In genomic region chr6:98105280-98106090, GRCm38 (mm10) we compare ENCODE assay signal across 8 mouse cellular contexts.
DNase-seq lines count a peak whose midpoint lies in the region; ATAC-seq and TF ChIP-seq lines count a peak whose summit lies in the region.

No protein-coding gene starts in this region.

- no peaks in the 10 kb centered on the region for H3K27me3 ChIP-seq in forebrain, embryonic 16.5 days (replicated peaks; ENCODE audit: control insufficient read depth, insufficient read depth, low read length)
- H3K27me3 ChIP-seq in neural tube, embryonic 14.5 days (ENCODE audit: control insufficient read depth, insufficient read depth, low read length) = no peaks in the 10 kb centered on the region
- no peaks in the 10 kb centered on the region for H3K27me3 ChIP-seq in testis, adult 2 months (ENCODE audit: control insufficient read depth, insufficient read depth, low read length)

- H3K36me3 ChIP-seq in ES-E14 (ENCODE audit: control insufficient read depth, insufficient read depth, low read length, poor library complexity, severe bottlenecking) = no peaks in the 10 kb centered on the region
- no peaks in the 10 kb centered on the region for H3K36me3 ChIP-seq in forebrain, embryonic 16.5 days (ENCODE audit: control insufficient read depth, insufficient read depth)
- H3K36me3 ChIP-seq in neural tube, embryonic 14.5 days (ENCODE audit: control insufficient read depth, insufficient read depth, low read length) = no peaks in the 10 kb centered on the region
- no peaks in the 10 kb centered on the region for H3K36me3 ChIP-seq in testis, adult 2 months (ENCODE audit: control insufficient read depth, insufficient read depth, low read length)

- DNase-seq in ES-E14 (ENCODE audit: low read depth, low spot score) = peak; percentile 56
- peak; percentile 80 to 86 for DNase-seq in heart, postnatal 36 days
- DNase-seq in layer of hippocampus, adult 18-20 months (ENCODE audit: low spot score in 2 of 2) = peak; percentile 77 to 96
- peak; percentile 65 to 75 for DNase-seq in lung, adult 18-20 months

- TF ChIP-seq POLR2A in testis, adult 2 months (IDR thresholded peaks at IDR 0.05; ENCODE audit: control insufficient read depth, low read depth, low read length) = no peak

- no peak overlapping the region for H3K4me3 ChIP-seq in ES-E14 (ENCODE audit: insufficient read depth in 1 of 2, low read depth in 1 of 2, low read length in 2 of 2, poor library complexity in 1 of 2, severe bottlenecking in 1 of 2)
- H3K4me3 ChIP-seq in forebrain, embryonic 16.5 days (replicated peaks; ENCODE audit: low read length) = peak overlapping the region; percentile 22
- H3K4me3 ChIP-seq in neural tube, embryonic 14.5 days (ENCODE audit: low read depth, low read length) = 0 out of 2 replicates have a peak overlapping the region, but pooled peaks have one; percentile 9
- H3K4me3 ChIP-seq in testis, adult 2 months (ENCODE audit: control insufficient read depth, low read depth, low read length) = peak overlapping the region; percentile 22; the same call in 1 of the 2 replicates

- intact Hi-C loops in heart, postnatal 36 days (cut with DNase I) = loop anchor here (1.0 to 2.0 kb wide), 2 partner anchors 277 to 1495 kb away; no protein-coding TSS in a partner anchor

- no peaks in the 10 kb centered on the region for H3K4me1 ChIP-seq in ES-E14 (ENCODE audit: control insufficient read depth in 2 of 2, insufficient read depth in 2 of 2, low read length in 2 of 2, poor library complexity in 1 of 2)
- H3K4me1 ChIP-seq in forebrain, embryonic 16.5 days (replicated peaks; ENCODE audit: control insufficient read depth, insufficient read depth, low read length) = peaks cover 9% of the 10 kb centered on the region
- no peaks in the 10 kb centered on the region for H3K4me1 ChIP-seq in neural tube, embryonic 14.5 days (ENCODE audit: control insufficient read depth, insufficient read depth, low read length)
- peaks cover 4% of the 10 kb centered on the region; the same call in 1 of the 2 replicates for H3K4me1 ChIP-seq in testis, adult 2 months (ENCODE audit: control insufficient read depth, insufficient read depth, low read length)

- H3K27ac ChIP-seq in ES-E14 (ENCODE audit: insufficient read depth, low read depth, low read length, poor library complexity, severe bottlenecking) = no peak overlapping the region
- peak overlapping the region; percentile 16; the same call in 1 of the 2 replicates for H3K27ac ChIP-seq in forebrain, embryonic 16.5 days (ENCODE audit: low read length)
- H3K27ac ChIP-seq in neural tube, embryonic 14.5 days (ENCODE audit: low read depth, low read length) = no peak overlapping the region
- no peak overlapping the region for H3K27ac ChIP-seq in testis, adult 2 months (ENCODE audit: control insufficient read depth, insufficient read depth, low read depth, low read length)

- WGBS in forebrain, embryonic 16.5 days = 24% methylated on average over 18 of the region's 18 CpGs
- 53% methylated on average over 18 of the region's 18 CpGs for WGBS in neural tube, embryonic 14.5 days

- TF ChIP-seq CTCF in testis, adult 2 months (IDR thresholded peaks at IDR 0.05; ENCODE audit: control insufficient read depth, insufficient read depth, insufficient replicate concordance, low read depth, low read length) = no peak

- in situ Hi-C loops in ES-E14 (cut with MboI; ENCODE audit: low sequenced_read_pairs in 2 of 2, unreplicated experiment in 2 of 2) = no loop called here

- H3K9me3 ChIP-seq in ES-E14 (ENCODE audit: control insufficient read depth, insufficient read depth, low read depth, low read length) = no peaks in the 10 kb centered on the region
- no peaks in the 10 kb centered on the region for H3K9me3 ChIP-seq in forebrain, embryonic 16.5 days (ENCODE audit: control insufficient read depth, low read length)
- no peaks in the 10 kb centered on the region for H3K9me3 ChIP-seq in neural tube, embryonic 14.5 days (ENCODE audit: control insufficient read depth, low read length)

- peak; percentile 53; the same call in 1 of the 2 replicates for ATAC-seq in cerebellum, adult (ENCODE audit: insufficient number of reproducible peaks, low FRiP score, low TSS enrichment)
- ATAC-seq in forebrain, embryonic 16.5 days = peak; percentile 55; the same call in 1 of the 2 replicates
- no peak for ATAC-seq in neural tube, embryonic 14.5 days (ENCODE audit: low read depth)

- peak overlapping the region; percentile 50 for H3K4me2 ChIP-seq in forebrain, embryonic 16.5 days (ENCODE audit: low read length)
- H3K4me2 ChIP-seq in neural tube, embryonic 14.5 days (ENCODE audit: low read depth, low read length) = peak overlapping the region; percentile 26; the same call in 1 of the 2 replicates

- no peak overlapping the region for H3K9ac ChIP-seq in ES-E14 (ENCODE audit: insufficient read depth, low read depth, low read length, poor library complexity, severe bottlenecking)
- H3K9ac ChIP-seq in forebrain, embryonic 16.5 days (replicated peaks; ENCODE audit: low read depth, low read length) = no peak overlapping the region
- no peak overlapping the region for H3K9ac ChIP-seq in neural tube, embryonic 14.5 days (replicated peaks; ENCODE audit: low read depth, low read length)

TF ChIP-seq in ES-E14, 5 proteins besides CTCF, POLR2A, EP300 and RAD21:
- TF ChIP-seq MAFK (IDR thresholded peaks at IDR 0.05; ENCODE audit: insufficient read depth, low read depth, low read length) = no peak
- TF ChIP-seq CHD2 (IDR thresholded peaks at IDR 0.05; ENCODE audit: low read depth, low read length) = no peak
- TF ChIP-seq ZC3H11A (IDR thresholded peaks at IDR 0.05; ENCODE audit: borderline replicate concordance, low read depth, low read length) = peak; percentile 80
- no peak for TF ChIP-seq HCFC1 (IDR thresholded peaks at IDR 0.05; ENCODE audit: borderline replicate concordance, insufficient read depth, low read length)

Comparison
In these comparisons a context has a peak if more than half of its experiments do, and no peak if none do; other contexts are left out.
1. H3K4me3 ChIP-seq: peak in forebrain, embryonic 16.5 days (single experiment), neural tube, embryonic 14.5 days (single experiment) and testis, adult 2 months (single experiment); none in ES-E14 (0 of 2).
2. Peak in every context shown above with its lines, with median percentiles within 50 percentile points of each other: DNase-seq.